Mouse (Mus musculus) E14TG2a.4 (cell line): ENCODE measurements around the gene Vwa3b.
A peak's percentile ranks its signal among the peaks of the same experiment; 100 is the strongest.

Experiments
- H3K27me3 ChIP-seq: 2 replicates; pipeline ENCODE4 v1.6.1; 2014; ENCODE audit warnings: low read length, control low read depth; ENCODE audit not compliant: insufficient read depth
- H3K36me3 ChIP-seq: 2 replicates; pipeline ENCODE4 v1.6.1; 2014; ENCODE audit warnings: low read length, control low read depth; ENCODE audit not compliant: insufficient read depth
- H3K4me1 ChIP-seq: replicated peaks from 2 replicates; pipeline ENCODE4 v1.6.1; 2014; ENCODE audit warnings: low read depth, low read length, control low read depth
- H3K4me3 ChIP-seq: replicated peaks from 2 replicates; pipeline ENCODE4 v1.5.1; 2014; ENCODE audit warnings: mild to moderate bottlenecking, low read length
- H3K9me3 ChIP-seq: 2 replicates; pipeline ENCODE4 v1.6.1; 2014; ENCODE audit warnings: low read length, control low read depth
- CTCF ChIP-seq: conservative IDR thresholded peaks from 2 replicates; pipeline ENCODE4 v1.5.1; 2014; ENCODE audit warnings: low read length
- NANOG ChIP-seq: IDR thresholded peaks from 2 replicates; pipeline ENCODE4 v1.6.1; 2014; ENCODE audit warnings: borderline replicate concordance, low read length, mixed read lengths
- POU5F1 ChIP-seq: IDR thresholded peaks from 2 replicates; pipeline ENCODE4 v1.6.1; 2014; ENCODE audit warnings: low read length, borderline replicate concordance

Gene Vwa3b

GRCm38 (mm10) chr1:37122798-37123197 lies 96.4 kb downstream of the Vwa3b start:
- TF ChIP-seq POU5F1 (no peak), CTCF (no peak), NANOG (no peak)
- H3K4me3 ChIP-seq, result no peak overlapping the region
- no peaks in the 10 kb centered on the region for H3K9me3 ChIP-seq
- H3K4me1 ChIP-seq, result peaks cover 36% of the 10 kb centered on the region
- H3K36me3 ChIP-seq, result peaks cover 77% of the 10 kb centered on the region
- H3K27me3 ChIP-seq, result no peaks in the 10 kb centered on the region

GRCm38 (mm10) chr1:37124696-37125349 lies 98.4 kb downstream of the Vwa3b start:
- Histone ChIP-seq H3K4me1 (peaks cover 57% of the 10 kb centered on the region), H3K9me3 (no peaks in the 10 kb centered on the region), H3K36me3 (peaks cover 83% of the 10 kb centered on the region), H3K4me3 (no peak overlapping the region), H3K27me3 (no peaks in the 10 kb centered on the region)
- TF ChIP-seq POU5F1 (no peak), NANOG (no peak), CTCF (no peak)

- Histone ChIP-seq H3K4me1 (peaks cover 66% of the 10 kb centered on the region), H3K27me3 (no peaks in the 10 kb centered on the region), H3K36me3 (peaks cover 83% of the 10 kb centered on the region), H3K9me3 (no peaks in the 10 kb centered on the region), H3K4me3 (no peak overlapping the region)
- no peak for TF ChIP-seq POU5F1
- no peak for TF ChIP-seq CTCF
- peak; percentile 53; the same call in 1 of the 2 replicates for TF ChIP-seq NANOG
These were observed 103.7 kb downstream of the Vwa3b start for GRCm38 (mm10) chr1:37130012-37130570.

GRCm38 (mm10) chr1:37131146-37131545 lies 104.8 kb downstream of the Vwa3b start:
- TF ChIP-seq CTCF (no peak), NANOG (no peak), POU5F1 (no peak)
- Histone ChIP-seq H3K27me3 (no peaks in the 10 kb centered on the region), H3K9me3 (no peaks in the 10 kb centered on the region), H3K4me1 (peaks cover 65% of the 10 kb centered on the region), H3K4me3 (peak overlapping the region; percentile 13; the same call in 1 of the 2 replicates), H3K36me3 (peaks cover 81% of the 10 kb centered on the region)

- Histone ChIP-seq H3K4me1 (peaks cover 54% of the 10 kb centered on the region), H3K36me3 (peaks cover 80% of the 10 kb centered on the region), H3K27me3 (no peaks in the 10 kb centered on the region), H3K9me3 (no peaks in the 10 kb centered on the region), H3K4me3 (no peak overlapping the region)
- TF ChIP-seq CTCF (no peak), NANOG (no peak), POU5F1 (no peak)
These were observed 106.0 kb downstream of the Vwa3b start for GRCm38 (mm10) chr1:37132433-37132832.

GRCm38 (mm10) chr1:37145966-37146365 lies 119.6 kb downstream of the Vwa3b start:
- H3K4me3 ChIP-seq, result no peak overlapping the region
- TF ChIP-seq CTCF (no peak), NANOG (no peak), POU5F1 (no peak)
- H3K9me3 ChIP-seq, result peaks cover 24% of the 10 kb centered on the region
- no peaks in the 10 kb centered on the region for H3K27me3 ChIP-seq
- H3K36me3 ChIP-seq, result peaks cover 35% of the 10 kb centered on the region
- H3K4me1 ChIP-seq, result no peaks in the 10 kb centered on the region

GRCm38 (mm10) chr1:37149866-37150265 lies 123.5 kb downstream of the Vwa3b start:
- Histone ChIP-seq H3K4me1 (peaks cover 13% of the 10 kb centered on the region), H3K27me3 (no peaks in the 10 kb centered on the region), H3K4me3 (no peak overlapping the region), H3K9me3 (peaks cover 11% of the 10 kb centered on the region), H3K36me3 (peaks cover under 1% of the 10 kb centered on the region)
- no peak for TF ChIP-seq NANOG
- TF ChIP-seq CTCF, result no peak
- no peak for TF ChIP-seq POU5F1

- TF ChIP-seq CTCF, result peak; percentile 58
- TF ChIP-seq POU5F1, result no peak
- H3K4me3 ChIP-seq, result no peak overlapping the region
- H3K9me3 ChIP-seq, result peaks cover 7% of the 10 kb centered on the region
- H3K27me3 ChIP-seq, result no peaks in the 10 kb centered on the region
- no peaks in the 10 kb centered on the region; the same call in 1 of the 2 replicates for H3K36me3 ChIP-seq
- peaks cover 14% of the 10 kb centered on the region for H3K4me1 ChIP-seq
These were observed 125.5 kb downstream of the Vwa3b start for GRCm38 (mm10) chr1:37151896-37152295.

GRCm38 (mm10) chr1:37166066-37166465 lies 139.7 kb downstream of the Vwa3b start:
- TF ChIP-seq CTCF, result no peak
- no peak for TF ChIP-seq NANOG
- TF ChIP-seq POU5F1, result no peak
- H3K36me3 ChIP-seq, result no peaks in the 10 kb centered on the region

More at GRCm38 (mm10) chr1:37166066-37166465, 139.7 kb downstream of the Vwa3b start:
- Histone ChIP-seq H3K27me3 (no peaks in the 10 kb centered on the region), H3K9me3 (peaks cover 45% of the 10 kb centered on the region), H3K4me1 (no peaks in the 10 kb centered on the region), H3K4me3 (no peak overlapping the region)
